Mouse (Mus musculus): ENCODE data around the gene Ly6g6e.
A peak's percentile ranks its signal among the peaks of the same experiment; 100 is the strongest.
"Not testable (repeated sequence)": the region's sequence is repeated elsewhere in the genome, so short reads cannot be mapped to it uniquely, and the experiment has no call there.

Gene Ly6g6e

GRCm38 (mm10) chr17:35104079-35104478 lies 27.4 kb downstream of the Ly6g6e start:
- DNase-seq = peak in 1 of 2 experiments; percentile 12

- DNase-seq = no peak
Observed at GRCm38 (mm10) chr17:35104754-35105153, 28.1 kb downstream of the Ly6g6e start.

GRCm38 (mm10) chr17:35105740-35106389 lies 29.2 kb downstream of the Ly6g6e start:
- peak; percentile 83 to 84 for DNase-seq

GRCm38 (mm10) chr17:35106522-35106921 lies 29.8 kb downstream of the Ly6g6e start:
- no peak for DNase-seq

- peak; percentile 86 to 90 for DNase-seq
Observed at GRCm38 (mm10) chr17:35108097-35108496, 31.4 kb downstream of the Ly6g6e start, which contains the start of gene Ly6g5c. Ly6g5c (plus strand) TSS chr17:35108279.

GRCm38 (mm10) chr17:35111774-35112173 lies 35.1 kb downstream of the Ly6g6e start:
- no peak for DNase-seq

GRCm38 (mm10) chr17:35115046-35116019 lies 38.6 kb downstream of the Ly6g6e start, which contains the start of gene Ly6g5b:
Ly6g5b (minus strand) TSS chr17:35115428.
- DNase-seq = peak; percentile 68 to 70

GRCm38 (mm10) chr17:35120745-35121142 lies 44.0 kb downstream of the Ly6g6e start:
- peak; percentile 72 to 80 for DNase-seq

- peak; percentile 99 to 100 for DNase-seq
Observed at GRCm38 (mm10) chr17:35121143-35121799, 44.6 kb downstream of the Ly6g6e start, which contains the start of gene Gpank1. Gpank1 (plus strand) TSS chr17:35121455.

- peak; percentile 85 for DNase-seq
Observed at GRCm38 (mm10) chr17:35121871-35122303, 45.2 kb downstream of the Ly6g6e start, which contains the start of gene Csnk2b. Csnk2b (minus strand) TSS chr17:35122053.

GRCm38 (mm10) chr17:35123287-35123686 lies 46.6 kb downstream of the Ly6g6e start:
- DNase-seq = not testable (repeated sequence)

- DNase-seq = not testable (repeated sequence)
Observed at GRCm38 (mm10) chr17:35124261-35124896, 47.7 kb downstream of the Ly6g6e start.

- DNase-seq = no peak
Observed at GRCm38 (mm10) chr17:35125081-35125480, 48.4 kb downstream of the Ly6g6e start.

- no peak for DNase-seq
Observed at GRCm38 (mm10) chr17:35125578-35125977, 48.9 kb downstream of the Ly6g6e start.

GRCm38 (mm10) chr17:35126206-35126611 lies 49.5 kb downstream of the Ly6g6e start, which contains the start of gene D17H6S53E:
D17H6S53E (plus strand) TSS chr17:35126373.
- DNase-seq = peak; percentile 82 to 84

- no peak for DNase-seq
Observed at GRCm38 (mm10) chr17:35127017-35127416, 50.3 kb downstream of the Ly6g6e start.
